Mouse (Mus musculus): ENCODE measurements around the gene Atxn3.

DNA sequence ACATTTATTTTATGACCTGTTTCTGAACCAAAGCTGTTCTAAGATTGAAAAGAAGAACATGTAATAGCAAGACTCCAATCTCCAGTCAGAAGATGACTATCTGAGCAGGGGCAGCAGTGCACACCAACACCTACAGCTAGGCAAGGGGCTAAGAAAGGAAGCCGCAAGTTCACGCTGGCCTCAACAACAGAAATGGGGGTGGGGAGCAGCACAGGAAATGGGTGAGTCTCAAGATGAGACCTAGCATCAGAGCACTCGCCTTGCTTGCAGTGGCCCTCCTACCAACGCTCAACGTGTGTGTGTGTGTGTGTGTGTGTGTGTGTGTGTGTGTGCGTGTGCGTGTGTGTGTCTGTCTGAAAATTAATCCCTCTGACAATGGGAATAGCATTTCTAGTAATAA, 60.9 kb downstream of the Atxn3 start:
- TF ChIP-seq POLR2A (IDR thresholded peaks at IDR 0.05; ENCODE audit: extremely low read depth, insufficient read depth, low read length): no peak
- TF ChIP-seq CTCF (IDR thresholded peaks at IDR 0.05; ENCODE audit: extremely low read depth, insufficient read depth, low read length): no peak
